Mouse (Mus musculus) liver (tissue): ENCODE results near the gene Btbd35f8.
"Not testable (repeated sequence)": the region's sequence is repeated elsewhere in the genome, so short reads cannot be mapped to it uniquely, and the experiment has no call there.

Experiments used
- DNase-seq: peaks from one replicate; pipeline ENCODE4 v3.0.0-alpha.2; 2020; ENCODE audit warnings: mixed read lengths

Gene Btbd35f8

DNA sequence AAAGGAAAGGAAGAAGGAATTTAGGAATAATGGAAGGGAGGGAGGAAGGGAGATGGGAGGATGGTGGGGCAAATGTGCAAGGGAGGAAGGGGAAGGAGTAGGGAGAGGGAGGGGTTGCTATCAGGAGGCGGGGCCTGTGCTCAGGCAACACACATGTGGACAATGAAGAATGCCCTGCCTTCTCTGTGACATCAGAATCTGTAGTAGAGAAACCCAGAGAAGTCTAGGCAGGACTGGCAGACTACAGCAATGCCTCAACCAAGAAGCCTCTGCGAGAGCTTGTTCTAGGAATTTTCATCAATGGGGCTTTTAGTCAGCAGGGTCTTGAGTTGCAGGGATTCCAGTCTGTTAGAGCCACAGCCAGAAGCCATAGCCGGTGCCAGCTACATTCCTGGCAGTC, at the start of gene Btbd35f8:
Btbd35f8 (plus strand) TSS at position 301 of the 400 bp plus-strand sequence.
- DNase-seq = not testable (repeated sequence)
